Mouse (Mus musculus): Measurements from ENCODE around the gene Grm4.

DNA sequence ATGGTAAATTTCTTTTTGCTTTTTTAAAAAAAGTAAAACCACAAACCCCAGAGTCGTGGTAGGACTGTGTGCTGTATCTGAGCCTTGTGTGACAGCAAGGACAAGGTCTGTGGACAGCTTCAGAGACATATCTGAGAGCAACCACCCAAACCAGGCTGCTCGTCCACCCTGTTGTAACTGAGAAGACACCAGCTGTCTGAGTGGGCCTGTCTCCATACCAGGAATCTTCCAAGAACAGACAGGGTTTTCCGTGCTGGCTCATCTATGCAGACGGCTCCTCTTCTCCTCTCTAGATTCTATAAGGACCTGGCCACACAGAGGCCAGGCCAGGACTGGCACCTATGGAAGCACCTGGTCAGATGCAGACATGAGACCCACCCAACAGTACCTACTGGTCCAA is 27.8 kb downstream of the Grm4 start:
- TF ChIP-seq USF1 (IDR thresholded peaks at IDR 0.05; ENCODE audit: low read depth): no peak
- no peak for TF ChIP-seq CEBPB (IDR thresholded peaks at IDR 0.05; ENCODE audit: insufficient read depth, poor library complexity, severe bottlenecking)
- TF ChIP-seq POLR2A (IDR thresholded peaks at IDR 0.05; ENCODE audit: insufficient read length, low read depth): no peak
- no peak for TF ChIP-seq POLR2AphosphoS2 (IDR thresholded peaks at IDR 0.05; ENCODE audit: insufficient read length, low read depth)
- TF ChIP-seq TCF3 (IDR thresholded peaks at IDR 0.05; ENCODE audit: insufficient read length, low read depth): no peak
- TF ChIP-seq MAX (IDR thresholded peaks at IDR 0.05; ENCODE audit: low read depth): no peak

All from myocyte (in vitro differentiated cells).